ENCODE assay signal across 14 mouse cellular contexts in the genomic region with DNA sequence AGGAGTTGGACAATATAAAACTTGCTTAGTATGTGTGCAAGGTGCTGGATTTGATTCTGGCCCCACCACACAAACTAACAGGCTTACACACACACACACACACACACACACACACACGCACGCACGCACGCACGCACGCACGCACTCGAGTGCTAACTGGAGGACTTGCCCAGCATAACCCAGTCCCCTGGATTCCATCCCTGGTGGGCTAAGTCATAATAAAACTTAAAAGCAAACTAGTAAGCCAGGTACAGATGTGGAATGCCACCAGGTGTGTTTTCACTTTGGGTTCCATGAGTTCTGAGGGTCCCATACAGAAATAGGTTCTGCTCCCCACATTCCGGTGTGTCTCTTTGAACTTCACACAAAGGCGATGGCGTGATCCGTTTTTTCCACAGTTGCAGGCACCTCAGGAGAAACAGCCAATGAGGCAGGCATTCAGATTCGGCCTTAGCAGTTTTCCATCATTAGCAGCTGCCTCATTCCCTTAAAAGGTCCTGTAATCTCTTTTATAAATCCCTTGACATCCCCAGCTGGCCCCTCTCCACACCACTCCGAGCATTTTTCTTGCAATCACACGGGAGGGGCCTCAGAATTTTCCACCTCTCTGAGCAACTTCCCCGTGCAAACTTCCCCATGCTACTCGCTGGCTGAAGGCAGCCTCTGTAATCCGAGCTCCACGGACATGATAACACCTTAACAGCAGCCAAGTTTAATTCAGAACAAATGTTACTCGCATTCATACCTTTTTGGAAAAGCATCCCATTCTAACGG. TPM values are rescaled to one million over a fixed set of nuclear protein-coding genes. Genes with fewer than 3 reads are reported as not detected.
DNase-seq lines count a peak whose midpoint lies in the region; ATAC-seq and TF ChIP-seq lines count a peak whose summit lies in the region.
"Had no signal": no experiment of that assay in that cellular context is flagged by ENCODE, and none has a peak within 500 bp of the region (broad histone marks: within the 10 kb centered on the region; RNA-seq: fewer than 3 reads in every experiment).

No protein-coding gene starts in this region.

- no peaks in the 10 kb centered on the region for H3K27me3 ChIP-seq in forebrain, embryonic 10.5 days (ENCODE audit: poor library complexity, severe bottlenecking)
- H3K27me3 ChIP-seq in forebrain, embryonic 14.5 days (replicated peaks; ENCODE audit: control insufficient read depth, insufficient read depth, low read length): no peaks in the 10 kb centered on the region
- no peaks in the 10 kb centered on the region for H3K27me3 ChIP-seq in liver, embryonic 11.5 days (replicated peaks; ENCODE audit: control insufficient read depth, insufficient read depth, low read length)
- H3K27me3 ChIP-seq in liver, postnatal 0 days (ENCODE audit: insufficient read depth, low read length): no peaks in the 10 kb centered on the region
- H3K27me3 ChIP-seq in embryonic facial prominence, embryonic 10.5 days (replicated peaks; ENCODE audit: low read depth, poor library complexity, severe bottlenecking): no peaks in the 10 kb centered on the region
- H3K27me3 ChIP-seq in limb, embryonic 12.5 days: 0 out of 2 replicates have a peak, but pooled peaks cover 3% of the 10 kb centered on the region
- H3K27me3 ChIP-seq: neural tube, embryonic 12.5 days had no signal

- no peak overlapping the region for H3K4me2 ChIP-seq in forebrain, embryonic 14.5 days (ENCODE audit: low read length)
- no peak overlapping the region for H3K4me2 ChIP-seq in liver, embryonic 11.5 days
- H3K4me2 ChIP-seq in liver, postnatal 0 days (ENCODE audit: low read depth, low read length): no peak overlapping the region
- H3K4me2 ChIP-seq in limb, embryonic 12.5 days: peak overlapping the region; percentile 6; the same call in 1 of the 2 replicates
- H3K4me2 ChIP-seq: neural tube, embryonic 12.5 days had no signal

- peaks cover 11% of the 10 kb centered on the region for H3K4me1 ChIP-seq in forebrain, embryonic 10.5 days
- H3K4me1 ChIP-seq in forebrain, embryonic 14.5 days (ENCODE audit: control insufficient read depth, insufficient read depth, low read length): no peaks in the 10 kb centered on the region
- peaks cover 5% of the 10 kb centered on the region for H3K4me1 ChIP-seq in liver, embryonic 11.5 days (replicated peaks; ENCODE audit: control insufficient read depth, insufficient read depth, low read length)
- H3K4me1 ChIP-seq in liver, postnatal 0 days (ENCODE audit: insufficient read depth): peaks cover 10% of the 10 kb centered on the region
- H3K4me1 ChIP-seq in embryonic facial prominence, embryonic 10.5 days: peaks cover 7% of the 10 kb centered on the region
- peaks cover 13% of the 10 kb centered on the region for H3K4me1 ChIP-seq in limb, embryonic 12.5 days (replicated peaks)
- H3K4me1 ChIP-seq: neural tube, embryonic 12.5 days had no signal

- no peak overlapping the region for H3K4me3 ChIP-seq in forebrain, embryonic 10.5 days
- no peak overlapping the region for H3K4me3 ChIP-seq in forebrain, embryonic 14.5 days (ENCODE audit: low read depth, low read length)
- no peak overlapping the region for H3K4me3 ChIP-seq in liver, embryonic 11.5 days (ENCODE audit: low read depth, low read length)
- no peak overlapping the region for H3K4me3 ChIP-seq in liver, postnatal 0 days (ENCODE audit: low read depth, low read length)
- H3K4me3 ChIP-seq in embryonic facial prominence, embryonic 10.5 days: no peak overlapping the region
- H3K4me3 ChIP-seq in limb, embryonic 12.5 days (replicated peaks): no peak overlapping the region
- H3K4me3 ChIP-seq: neural tube, embryonic 12.5 days had no signal

- no peak for TF ChIP-seq CTCF in liver, postnatal 0 days (IDR thresholded peaks at IDR 0.05; ENCODE audit: low read depth)

- 0 out of 2 replicates have a peak overlapping the region, but pooled peaks have one; percentile 5 for H3K27ac ChIP-seq in forebrain, embryonic 10.5 days
- no peak overlapping the region for H3K27ac ChIP-seq in forebrain, embryonic 14.5 days (ENCODE audit: low read depth, low read length)
- H3K27ac ChIP-seq in liver, embryonic 11.5 days (ENCODE audit: low read depth, low read length): no peak overlapping the region
- no peak overlapping the region for H3K27ac ChIP-seq in liver, postnatal 0 days (ENCODE audit: low read depth)
- H3K27ac ChIP-seq in embryonic facial prominence, embryonic 10.5 days (replicated peaks): no peak overlapping the region
- peak overlapping the region; percentile 62 for H3K27ac ChIP-seq in limb, embryonic 12.5 days
- H3K27ac ChIP-seq: neural tube, embryonic 12.5 days had no signal

- no peak overlapping the region for H3K9ac ChIP-seq in forebrain, embryonic 14.5 days (ENCODE audit: low read length)
- H3K9ac ChIP-seq in liver, embryonic 11.5 days (ENCODE audit: low read depth, low read length): no peak overlapping the region
- H3K9ac ChIP-seq in liver, postnatal 0 days (replicated peaks): no peak overlapping the region
- H3K9ac ChIP-seq in limb, embryonic 12.5 days (replicated peaks): no peak overlapping the region
- H3K9ac ChIP-seq: neural tube, embryonic 12.5 days had no signal

- no peaks in the 10 kb centered on the region for H3K36me3 ChIP-seq in forebrain, embryonic 10.5 days (replicated peaks)
- no peaks in the 10 kb centered on the region for H3K36me3 ChIP-seq in forebrain, embryonic 14.5 days (ENCODE audit: control insufficient read depth, insufficient read depth, low read length)
- H3K36me3 ChIP-seq in liver, embryonic 11.5 days (ENCODE audit: control insufficient read depth, insufficient read depth, low read length): no peaks in the 10 kb centered on the region
- H3K36me3 ChIP-seq in liver, postnatal 0 days (replicated peaks; ENCODE audit: insufficient read depth, low read length): no peaks in the 10 kb centered on the region
- H3K36me3 ChIP-seq in embryonic facial prominence, embryonic 10.5 days (replicated peaks): no peaks in the 10 kb centered on the region
- H3K36me3 ChIP-seq in limb, embryonic 12.5 days: no peaks in the 10 kb centered on the region
- H3K36me3 ChIP-seq: neural tube, embryonic 12.5 days had no signal

- no peak for TF ChIP-seq EP300 in liver, postnatal 0 days (IDR thresholded peaks at IDR 0.05; ENCODE audit: low read depth)

- 72% methylated on average over 21 of the region's 21 CpGs for WGBS in forebrain, embryonic 10.5 days
- 66% methylated on average over 21 of the region's 21 CpGs for WGBS in forebrain, embryonic 14.5 days
- 58% methylated on average over 21 of the region's 21 CpGs for WGBS in liver, embryonic 11.5 days
- WGBS in liver, postnatal 0 days (ENCODE audit: insufficient replicate concordance): 63% methylated on average over 21 of the region's 21 CpGs
- WGBS in embryonic facial prominence, embryonic 10.5 days: 65% methylated on average over 21 of the region's 21 CpGs
- 36% methylated on average over 21 of the region's 21 CpGs for WGBS in limb, embryonic 12.5 days

- ATAC-seq in forebrain, embryonic 14.5 days: no peak
- ATAC-seq in liver, embryonic 11.5 days (replicated peaks; ENCODE audit: low FRiP score): no peak
- no peak for ATAC-seq in liver, postnatal 0 days
- ATAC-seq in limb, embryonic 12.5 days (ENCODE audit: insufficient number of reproducible peaks, insufficient read depth, low FRiP score, low TSS enrichment, low read depth): peak; percentile 87

- DNase-seq in forebrain, embryonic 10.5 days (ENCODE audit: extremely low spot score, low spot score): no peak
- DNase-seq in forebrain, embryonic 14.5 days (ENCODE audit: low spot score): no peak
- peak; percentile 30 for DNase-seq in liver, embryonic 11.5 days (ENCODE audit: low spot score)
- DNase-seq in liver, postnatal 0 days: no peak
- peak; percentile 13 for DNase-seq in embryonic facial prominence, embryonic 10.5 days (ENCODE audit: low spot score)
- no peak for DNase-seq in adipocyte (ENCODE audit: low spot score)
- no peak for DNase-seq in frontal cortex, postnatal 25 days (ENCODE audit: low spot score in 2 of 2)
- DNase-seq: adrenal gland, adult 2 months; cerebellum, adult 9-11 months; kidney, postnatal 10 days; right cerebral cortex, postnatal 4 days; thymus, postnatal 4 days had no signal

- no peaks in the 10 kb centered on the region for H3K9me3 ChIP-seq in forebrain, embryonic 10.5 days
- no peaks in the 10 kb centered on the region for H3K9me3 ChIP-seq in forebrain, embryonic 14.5 days (replicated peaks; ENCODE audit: control insufficient read depth, low read length)
- no peaks in the 10 kb centered on the region for H3K9me3 ChIP-seq in liver, embryonic 11.5 days (ENCODE audit: control insufficient read depth, low read length)
- no peaks in the 10 kb centered on the region for H3K9me3 ChIP-seq in liver, postnatal 0 days (ENCODE audit: low read length)
- no peaks in the 10 kb centered on the region for H3K9me3 ChIP-seq in embryonic facial prominence, embryonic 10.5 days
- no peaks in the 10 kb centered on the region for H3K9me3 ChIP-seq in limb, embryonic 12.5 days
- H3K9me3 ChIP-seq: neural tube, embryonic 12.5 days had no signal

RNA-seq across cellular contexts. Expression of a gene that starts 15.8 kb away (rescaled TPM):
- 9.8 and 10.5 TPM in 2 replicates for polyA plus RNA-seq in forebrain, embryonic 10.5 days (2016; fragmentation: Nextera tagmentation; extraction: Ambion mirVana)
- polyA plus RNA-seq in forebrain, embryonic 14.5 days (2014; fragmentation: Nextera tagmentation; extraction: Ambion mirVana): 8.4 and 11.3 TPM in 2 replicates
- 8.6 and 8.8 TPM in 2 replicates for polyA plus RNA-seq in liver, embryonic 11.5 days (2014; fragmentation: Nextera tagmentation; extraction: Ambion mirVana)
- polyA plus RNA-seq in liver, postnatal 0 days (2015; fragmentation: Nextera tagmentation; extraction: Ambion mirVana): 6.0 and 6.5 TPM in 2 replicates
- 6.5 and 8.9 TPM in 2 replicates for polyA plus RNA-seq in embryonic facial prominence, embryonic 10.5 days (2016; fragmentation: Nextera tagmentation; extraction: Ambion mirVana)
- 9.1 and 10.5 TPM in 2 replicates for polyA plus RNA-seq in limb, embryonic 12.5 days (2016; fragmentation: Nextera tagmentation; extraction: Ambion mirVana)

RNA-seq across cellular contexts. Expression of a gene that starts 38.9 kb away (rescaled TPM):
- polyA plus RNA-seq in forebrain, embryonic 10.5 days (2016; fragmentation: Nextera tagmentation; extraction: Ambion mirVana): 4.1 and 5.3 TPM in 2 replicates
- polyA plus RNA-seq in forebrain, embryonic 14.5 days (2014; fragmentation: Nextera tagmentation; extraction: Ambion mirVana): 9.7 and 10.7 TPM in 2 replicates
- polyA plus RNA-seq in liver, embryonic 11.5 days (2014; fragmentation: Nextera tagmentation; extraction: Ambion mirVana): 5.5 and 5.7 TPM in 2 replicates
- polyA plus RNA-seq in liver, postnatal 0 days (2015; fragmentation: Nextera tagmentation; extraction: Ambion mirVana): 2.3 and 2.9 TPM in 2 replicates
- polyA plus RNA-seq in embryonic facial prominence, embryonic 10.5 days (2016; fragmentation: Nextera tagmentation; extraction: Ambion mirVana): 5.5 and 6.0 TPM in 2 replicates
- 25.3 and 29.2 TPM in 2 replicates for polyA plus RNA-seq in limb, embryonic 12.5 days (2016; fragmentation: Nextera tagmentation; extraction: Ambion mirVana)

Comparison
In these comparisons a context has a peak if more than half of its experiments do, and no peak if none do; other contexts are left out.
1. DNase-seq: peak in liver, embryonic 11.5 days (single experiment) and embryonic facial prominence, embryonic 10.5 days (single experiment); none in forebrain, embryonic 10.5 days (single experiment), forebrain, embryonic 14.5 days (single experiment), liver, postnatal 0 days (single experiment), adipocyte (single experiment) and frontal cortex, postnatal 25 days (0 of 2).
2. H3K27ac ChIP-seq: peak in forebrain, embryonic 10.5 days (single experiment) and limb, embryonic 12.5 days (single experiment); none in forebrain, embryonic 14.5 days (single experiment), liver, embryonic 11.5 days (single experiment), liver, postnatal 0 days (single experiment) and embryonic facial prominence, embryonic 10.5 days (single experiment).